Mouse (Mus musculus): ENCODE measurements around the gene Lrmp. TPM values are rescaled to one million over a fixed set of nuclear protein-coding genes. Genes with fewer than 3 reads are reported as not detected.
A peak's percentile ranks its signal among the peaks of the same experiment; 100 is the strongest.

Gene Lrmp
- polyA plus RNA-seq, 1 experiment, result 124 TPM

DNA sequence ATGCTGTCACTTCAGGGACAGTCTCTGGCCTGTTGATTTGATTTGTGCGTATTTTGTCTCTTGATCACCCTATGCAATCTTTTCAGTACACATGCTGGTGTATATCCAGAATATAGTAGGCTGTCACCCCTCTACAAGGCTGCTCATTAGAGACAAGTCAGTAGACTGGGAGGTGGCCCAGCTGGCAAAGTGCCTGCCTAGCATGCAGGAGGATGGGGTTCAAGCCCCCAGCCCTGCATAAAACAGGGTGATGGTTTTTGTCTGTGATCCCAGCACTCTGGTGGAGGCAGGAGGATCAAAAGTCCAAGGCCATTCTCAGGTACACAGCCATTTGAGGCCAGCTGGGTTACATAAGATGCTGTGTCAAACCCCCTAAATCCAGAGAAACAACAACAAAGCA is 70.6 kb downstream of the Lrmp start:
- TF ChIP-seq CTCF (IDR thresholded peaks at IDR 0.05; ENCODE audit: low read depth, low read length), result no peak
- no peak for TF ChIP-seq POLR2A (IDR thresholded peaks at IDR 0.05; ENCODE audit: borderline replicate concordance, low read depth, low read length)
- H3K4me3 ChIP-seq (ENCODE audit: insufficient read depth, low read length), result no peak overlapping the region

DNA sequence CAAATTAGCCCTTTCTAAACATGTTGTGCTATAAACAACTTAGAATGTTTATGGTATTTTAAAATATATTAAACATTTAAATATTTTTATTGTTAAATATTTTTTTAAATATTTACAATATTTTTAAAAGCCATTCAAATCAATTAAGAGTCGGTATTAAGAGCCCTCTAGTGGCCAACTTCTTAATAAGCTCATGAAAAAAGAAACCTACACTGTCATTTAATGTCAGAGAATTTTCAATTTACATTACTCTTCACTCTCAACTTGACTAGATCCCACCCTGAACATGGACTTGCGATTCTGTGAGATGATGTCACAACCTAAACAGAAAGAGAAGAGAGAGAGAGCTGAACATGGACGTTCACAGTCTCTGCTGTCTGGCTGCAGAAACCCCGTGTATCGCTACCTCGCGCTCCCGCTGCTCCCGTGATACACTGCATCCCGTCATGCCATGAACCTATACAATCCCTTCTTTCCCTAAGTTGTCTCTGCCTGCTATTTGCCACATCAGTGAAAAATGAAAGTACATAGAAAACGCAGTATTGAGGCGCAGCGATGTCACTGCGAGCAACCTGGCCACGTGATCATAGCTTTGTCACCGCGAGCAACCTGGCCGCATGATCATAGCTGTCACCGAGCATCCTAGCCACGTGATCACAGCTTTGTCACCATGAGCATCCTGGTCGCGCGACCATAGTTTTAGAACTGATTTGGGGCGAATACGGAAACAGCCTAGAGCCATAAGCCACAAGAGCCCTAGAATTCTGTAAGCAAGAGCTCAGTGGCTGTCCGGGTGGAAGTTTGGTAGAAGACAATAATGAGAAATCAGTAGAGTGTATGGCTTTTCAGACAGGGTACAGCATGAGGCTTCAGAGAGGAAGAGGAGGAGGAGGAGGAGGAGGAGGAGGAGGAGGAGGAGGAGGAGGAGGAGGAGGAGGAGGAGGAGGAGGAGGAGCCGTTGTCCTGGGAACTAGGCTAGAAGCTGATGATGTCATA is 71.9 kb downstream of the Lrmp start:
- Histone ChIP-seq H3K27ac (ENCODE audit: insufficient read depth, low read depth, low read length) (no peak overlapping the region), H3K4me3 (ENCODE audit: insufficient read depth, low read length) (no peak overlapping the region), H3K4me1 (ENCODE audit: control insufficient read depth, insufficient read depth, low read length) (no peaks in the 10 kb centered on the region)
- no peak for TF ChIP-seq CTCF (IDR thresholded peaks at IDR 0.05; ENCODE audit: low read depth, low read length)
- TF ChIP-seq POLR2A (IDR thresholded peaks at IDR 0.05; ENCODE audit: borderline replicate concordance, low read depth, low read length), result no peak

More for the DNA sequence above, 70.6 kb downstream of the Lrmp start:
- H3K4me1 ChIP-seq (ENCODE audit: control insufficient read depth, insufficient read depth, low read length), result no peaks in the 10 kb centered on the region
- no peak overlapping the region for H3K27ac ChIP-seq (ENCODE audit: insufficient read depth, low read depth, low read length)

DNA sequence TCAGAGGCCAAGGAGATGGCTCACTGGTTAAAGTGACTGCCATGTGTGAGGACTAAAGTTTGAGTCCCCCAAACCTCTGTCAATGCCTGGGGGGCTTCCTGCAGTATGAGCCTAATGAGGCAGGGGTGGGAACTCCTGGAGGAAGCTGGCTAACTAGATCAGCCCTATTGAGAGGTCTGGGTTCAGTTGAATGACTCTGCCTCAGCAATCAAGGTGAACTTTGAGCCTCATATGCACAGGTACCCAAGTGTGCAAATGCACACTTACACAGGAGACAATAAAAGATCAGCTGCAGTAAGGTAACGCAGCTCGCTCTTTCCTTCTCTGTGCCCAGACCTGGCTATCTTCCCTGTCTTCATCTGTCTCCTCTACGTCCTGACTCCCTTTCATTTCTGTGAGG is 77.6 kb downstream of the Lrmp start:
- TF ChIP-seq CTCF (IDR thresholded peaks at IDR 0.05; ENCODE audit: low read depth, low read length) (no peak), POLR2A (IDR thresholded peaks at IDR 0.05; ENCODE audit: borderline replicate concordance, low read depth, low read length) (no peak)
- Histone ChIP-seq H3K4me1 (ENCODE audit: control insufficient read depth, insufficient read depth, low read length) (peaks cover 6% of the 10 kb centered on the region; the same call in 1 of the 2 replicates), H3K4me3 (ENCODE audit: insufficient read depth, low read length) (no peak overlapping the region), H3K27ac (ENCODE audit: insufficient read depth, low read depth, low read length) (no peak overlapping the region)

DNA sequence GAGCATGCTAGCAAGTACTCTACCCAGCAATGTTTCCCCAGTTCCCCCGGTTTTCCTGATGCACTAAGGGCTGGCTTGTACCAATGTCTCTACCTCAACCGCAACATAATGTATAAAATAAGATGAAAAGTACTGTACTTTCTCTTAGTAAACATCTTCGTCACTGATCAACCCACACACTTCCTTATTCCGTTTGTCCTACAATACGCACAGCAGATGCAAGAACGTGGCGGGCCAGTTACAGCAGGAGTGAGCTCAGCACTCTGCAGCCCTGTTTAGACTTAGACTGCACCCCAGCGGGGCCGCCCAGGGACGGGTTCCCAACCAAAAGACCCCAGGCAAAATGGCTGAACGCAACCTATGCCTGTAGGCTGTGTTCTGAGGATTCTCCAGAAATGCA is 78.0 kb downstream of the Lrmp start:
- H3K4me1 ChIP-seq (ENCODE audit: control insufficient read depth, insufficient read depth, low read length), result peaks cover 6% of the 10 kb centered on the region; the same call in 1 of the 2 replicates
- no peak for TF ChIP-seq POLR2A (IDR thresholded peaks at IDR 0.05; ENCODE audit: borderline replicate concordance, low read depth, low read length)
- no peak for TF ChIP-seq CTCF (IDR thresholded peaks at IDR 0.05; ENCODE audit: low read depth, low read length)
- no peak overlapping the region for H3K4me3 ChIP-seq (ENCODE audit: insufficient read depth, low read length)
- H3K27ac ChIP-seq (ENCODE audit: insufficient read depth, low read depth, low read length), result no peak overlapping the region

DNA sequence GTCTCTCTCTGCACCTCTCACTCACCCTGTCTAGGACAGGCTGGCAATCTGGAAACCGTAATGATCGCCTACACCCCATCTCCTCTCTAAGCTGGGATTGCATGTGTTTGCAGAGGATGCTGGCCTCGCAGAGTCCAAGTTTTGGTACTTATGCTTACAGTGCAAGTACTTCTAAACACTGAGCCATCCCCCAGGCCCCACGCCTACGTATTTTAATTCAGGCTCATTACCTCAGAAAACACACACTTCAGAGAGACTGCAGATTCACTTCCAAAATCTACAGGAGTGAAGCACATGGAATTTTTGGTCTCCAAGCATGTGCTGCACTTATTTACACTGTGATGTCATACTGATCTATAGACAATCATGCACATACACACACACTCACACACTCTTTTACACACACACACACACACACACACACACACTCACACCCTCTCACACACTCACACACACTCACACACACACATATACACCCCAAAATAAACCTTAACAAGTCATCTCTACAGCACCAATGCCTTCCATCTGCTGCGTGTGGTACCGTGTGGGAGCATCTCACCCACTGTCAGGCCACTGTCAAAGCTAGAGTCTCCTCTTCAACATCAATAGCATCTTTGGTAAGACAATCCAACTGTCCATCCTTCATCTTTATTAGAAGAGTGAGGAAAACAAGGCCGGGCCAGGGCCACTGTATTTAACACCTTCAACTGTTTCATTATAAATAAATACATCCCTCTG is 82.7 kb downstream of the Lrmp start:
- Histone ChIP-seq H3K4me1 (ENCODE audit: control insufficient read depth, insufficient read depth, low read length) (peaks cover 5% of the 10 kb centered on the region; the same call in 1 of the 2 replicates), H3K27ac (ENCODE audit: insufficient read depth, low read depth, low read length) (no peak overlapping the region), H3K4me3 (ENCODE audit: insufficient read depth, low read length) (no peak overlapping the region)
- TF ChIP-seq POLR2A (IDR thresholded peaks at IDR 0.05; ENCODE audit: borderline replicate concordance, low read depth, low read length) (no peak), CTCF (IDR thresholded peaks at IDR 0.05; ENCODE audit: low read depth, low read length) (no peak)

DNA sequence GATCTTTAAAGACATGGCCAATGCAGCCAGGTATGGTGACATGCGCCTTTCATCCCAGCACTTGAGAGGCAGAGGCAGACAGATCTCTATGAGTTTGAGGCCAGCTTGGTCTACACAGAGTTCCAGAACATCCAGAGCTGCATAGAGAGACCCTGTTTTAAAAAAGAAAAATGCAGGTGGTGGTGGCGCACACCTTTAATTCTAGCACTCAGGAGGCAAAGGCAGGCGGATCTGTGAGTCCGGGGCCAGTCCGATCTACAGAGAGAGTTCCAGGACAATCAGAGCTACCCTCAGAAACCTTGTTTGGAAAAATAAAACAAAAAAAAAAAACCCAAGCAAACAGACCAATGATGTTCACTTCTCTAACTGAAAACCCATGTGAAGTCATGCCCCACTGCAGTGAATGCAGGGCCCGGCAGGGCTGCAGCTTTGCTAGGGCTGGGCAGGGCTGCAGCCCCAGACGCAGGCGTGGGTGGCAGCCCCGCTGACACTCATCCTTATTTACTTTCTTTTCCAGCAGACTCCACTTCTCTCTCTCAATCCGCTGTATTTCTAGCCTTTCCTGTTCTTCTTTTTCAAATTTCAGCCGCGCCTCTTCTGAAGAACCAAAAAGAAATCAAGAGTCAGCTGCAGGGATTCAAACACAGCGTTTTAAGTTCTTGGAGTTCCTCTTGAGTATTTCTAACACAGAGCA is 87.1 kb downstream of the Lrmp start:
- Histone ChIP-seq H3K27ac (ENCODE audit: insufficient read depth, low read depth, low read length) (no peak overlapping the region), H3K4me3 (ENCODE audit: insufficient read depth, low read length) (no peak overlapping the region), H3K4me1 (ENCODE audit: control insufficient read depth, insufficient read depth, low read length) (no peaks in the 10 kb centered on the region)
- TF ChIP-seq CTCF (IDR thresholded peaks at IDR 0.05; ENCODE audit: low read depth, low read length) (no peak), POLR2A (IDR thresholded peaks at IDR 0.05; ENCODE audit: borderline replicate concordance, low read depth, low read length) (no peak)

DNA sequence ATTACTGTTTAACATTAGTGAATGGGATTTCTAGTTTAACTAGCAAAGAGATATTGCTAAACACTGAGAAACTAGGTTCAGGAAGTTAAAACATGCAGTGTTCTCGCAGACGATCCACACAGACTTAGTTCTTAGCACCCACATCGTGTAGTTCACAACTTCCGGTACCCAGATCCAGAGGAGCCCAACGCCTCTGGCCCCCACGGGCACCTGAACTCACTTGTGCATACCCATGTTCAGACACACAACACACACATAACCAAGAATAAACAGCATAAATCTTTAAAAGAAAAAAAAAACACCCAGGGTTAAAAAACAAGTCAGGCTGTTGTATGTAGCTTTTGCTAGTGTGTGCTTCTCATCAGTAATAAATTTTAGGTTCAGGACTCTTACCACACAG is 89.0 kb downstream of the Lrmp start:
- Histone ChIP-seq H3K4me1 (ENCODE audit: control insufficient read depth, insufficient read depth, low read length) (no peaks in the 10 kb centered on the region), H3K27ac (ENCODE audit: insufficient read depth, low read depth, low read length) (no peak overlapping the region), H3K4me3 (ENCODE audit: insufficient read depth, low read length) (no peak overlapping the region)
- TF ChIP-seq POLR2A (IDR thresholded peaks at IDR 0.05; ENCODE audit: borderline replicate concordance, low read depth, low read length), result no peak
- TF ChIP-seq CTCF (IDR thresholded peaks at IDR 0.05; ENCODE audit: low read depth, low read length), result no peak

DNA sequence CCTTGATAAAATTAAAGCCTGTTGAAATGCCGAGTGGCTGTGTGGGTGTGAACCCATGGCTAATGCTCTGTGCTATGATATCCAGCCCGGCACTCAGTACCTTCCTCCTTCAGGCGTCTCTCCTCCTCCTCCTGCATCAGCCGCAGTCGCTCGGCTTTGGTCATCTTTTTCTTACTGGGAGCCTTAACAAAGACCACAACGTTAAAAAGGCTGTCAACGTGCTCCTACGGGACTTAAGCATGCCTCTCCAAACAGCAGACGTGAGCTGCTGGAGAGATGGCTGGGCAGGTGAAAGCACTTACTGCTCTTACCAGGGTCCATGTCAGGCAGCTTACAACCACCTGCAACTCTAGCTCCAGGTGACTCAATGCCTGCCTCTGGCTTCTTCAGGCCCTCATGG is 89.7 kb downstream of the Lrmp start:
- no peaks in the 10 kb centered on the region for H3K4me1 ChIP-seq (ENCODE audit: control insufficient read depth, insufficient read depth, low read length)
- no peak for TF ChIP-seq POLR2A (IDR thresholded peaks at IDR 0.05; ENCODE audit: borderline replicate concordance, low read depth, low read length)
- no peak for TF ChIP-seq CTCF (IDR thresholded peaks at IDR 0.05; ENCODE audit: low read depth, low read length)
- H3K4me3 ChIP-seq (ENCODE audit: insufficient read depth, low read length), result no peak overlapping the region
- H3K27ac ChIP-seq (ENCODE audit: insufficient read depth, low read depth, low read length), result no peak overlapping the region

DNA sequence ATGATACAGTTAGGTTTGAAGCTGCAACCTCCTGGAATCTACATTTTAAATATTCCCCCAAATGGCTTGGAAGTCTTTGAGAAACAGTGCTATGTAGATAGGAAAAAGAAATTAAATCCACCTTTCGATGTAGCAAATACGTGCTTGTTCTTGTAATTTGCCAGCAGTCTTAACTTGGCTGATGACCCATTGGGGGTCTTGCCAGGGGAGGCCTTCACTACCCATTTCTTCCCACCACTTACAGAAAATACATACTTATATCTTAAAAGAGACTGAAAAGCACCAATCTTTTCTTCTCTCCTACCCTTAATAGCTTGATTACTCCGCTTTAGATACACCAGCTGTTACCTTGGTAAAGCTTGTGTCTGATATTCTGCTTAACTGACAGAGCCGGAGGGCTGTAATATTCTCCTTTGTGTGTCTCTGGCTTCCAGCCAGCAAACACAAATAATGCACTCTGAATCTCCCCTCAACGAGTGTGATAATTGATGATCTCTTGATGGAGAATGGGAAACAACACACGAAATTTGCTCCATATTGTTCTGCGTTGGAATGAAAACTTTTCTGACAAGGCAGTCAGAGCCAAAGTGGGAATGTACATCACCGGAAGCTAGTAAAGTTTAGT is 94.7 kb downstream of the Lrmp start:
- Histone ChIP-seq H3K4me3 (ENCODE audit: insufficient read depth, low read length) (peak overlapping the region; percentile 64), H3K27ac (ENCODE audit: insufficient read depth, low read depth, low read length) (no peak overlapping the region)

More for the DNA sequence above, 94.7 kb downstream of the Lrmp start:
- H3K4me1 ChIP-seq (ENCODE audit: control insufficient read depth, insufficient read depth, low read length), result peaks cover 8% of the 10 kb centered on the region
- TF ChIP-seq POLR2A (IDR thresholded peaks at IDR 0.05; ENCODE audit: borderline replicate concordance, low read depth, low read length) (no peak), CTCF (IDR thresholded peaks at IDR 0.05; ENCODE audit: low read depth, low read length) (no peak)

All from bone marrow macrophage, adult 2 months (primary cell).